Mouse (Mus musculus): Measurements from ENCODE around the gene Prrx2.

The Prrx2 gene

GRCm38 (mm10) chr2:30834373-30835022, at the start of gene Prrx2:
TSS of gene Prrx2 (plus strand) at chr2:30834972.
- no peak for DNase-seq

- DNase-seq = no peak
These were observed 47.3 kb upstream of the Prrx2 start for GRCm38 (mm10) chr2:30787466-30787865.

GRCm38 (mm10) chr2:30792061-30792460, 42.7 kb upstream of the Prrx2 start:
- DNase-seq = no peak

- peak; percentile 89 for DNase-seq
These were observed 40.3 kb upstream of the Prrx2 start for GRCm38 (mm10) chr2:30794179-30795108.

GRCm38 (mm10) chr2:30795271-30795888, 39.4 kb upstream of the Prrx2 start:
- DNase-seq = no peak

- peak; percentile 39 for DNase-seq
These were observed 38.9 kb upstream of the Prrx2 start for GRCm38 (mm10) chr2:30795889-30796275.

GRCm38 (mm10) chr2:30796382-30796781, 38.4 kb upstream of the Prrx2 start:
- DNase-seq = peak; percentile 97

- DNase-seq = no peak
These were observed 35.3 kb upstream of the Prrx2 start for GRCm38 (mm10) chr2:30799456-30799855.

- no peak for DNase-seq
These were observed 34.1 kb upstream of the Prrx2 start for GRCm38 (mm10) chr2:30800671-30801066.

GRCm38 (mm10) chr2:30801067-30801852, 33.5 kb upstream of the Prrx2 start:
- no peak for DNase-seq

- no peak for DNase-seq
These were observed 31.2 kb upstream of the Prrx2 start, which contains the start of gene 1700001O22Rik for GRCm38 (mm10) chr2:30803604-30804003. TSS of gene 1700001O22Rik (minus strand) at chr2:30803661.

GRCm38 (mm10) chr2:30805983-30806382, 28.8 kb upstream of the Prrx2 start:
- DNase-seq = no peak

- no peak for DNase-seq
These were observed 27.6 kb upstream of the Prrx2 start for GRCm38 (mm10) chr2:30807147-30807647.

GRCm38 (mm10) chr2:30807648-30808295, 27.0 kb upstream of the Prrx2 start, which contains the start of gene Ntmt1:
TSS of gene Ntmt1 (plus strand) at chr2:30807826.
- DNase-seq = peak; percentile 100

- no peak for DNase-seq
These were observed 26.5 kb upstream of the Prrx2 start for GRCm38 (mm10) chr2:30808296-30808655.

GRCm38 (mm10) chr2:30809503-30809902, 25.3 kb upstream of the Prrx2 start:
- no peak for DNase-seq

GRCm38 (mm10) chr2:30810573-30810972, 24.2 kb upstream of the Prrx2 start:
- DNase-seq = no peak

GRCm38 (mm10) chr2:30816383-30816782, 18.4 kb upstream of the Prrx2 start:
- DNase-seq = no peak

- no peak for DNase-seq
These were observed 14.9 kb upstream of the Prrx2 start for GRCm38 (mm10) chr2:30819873-30820272.

- no peak for DNase-seq
These were observed 13.7 kb upstream of the Prrx2 start for GRCm38 (mm10) chr2:30821073-30821472.

- no peak for DNase-seq
These were observed 12.3 kb upstream of the Prrx2 start for GRCm38 (mm10) chr2:30822460-30822859.

Data from layer of hippocampus, adult 9-11 months (tissue).